Mouse (Mus musculus) skeletal muscle tissue, adult 2 months (tissue): ENCODE results near the gene Intu.

Source experiments
- DNase-seq: peaks from one replicate; pipeline ENCODE4 v3.0.0-alpha.2; 2012; ENCODE audit warnings: low read depth, low spot score

Intu gene

GRCm38 (mm10) chr3:40531286-40532141 lies at the start of gene Intu:
Intu (plus strand) TSS chr3:40531286.
- peak; percentile 35 for DNase-seq

- no peak for DNase-seq
These were observed 47.8 kb upstream of the Intu start for GRCm38 (mm10) chr3:40483221-40483654.

GRCm38 (mm10) chr3:40487381-40487780 lies 43.7 kb upstream of the Intu start:
- no peak for DNase-seq

GRCm38 (mm10) chr3:40491742-40492141 lies 39.3 kb upstream of the Intu start:
- no peak for DNase-seq

GRCm38 (mm10) chr3:40498898-40499297 lies 32.2 kb upstream of the Intu start:
- DNase-seq, result no peak

GRCm38 (mm10) chr3:40500157-40500808 lies 30.8 kb upstream of the Intu start:
- no peak for DNase-seq

- no peak for DNase-seq
These were observed 26.7 kb upstream of the Intu start for GRCm38 (mm10) chr3:40504377-40504776.

GRCm38 (mm10) chr3:40505451-40506014 lies 25.6 kb upstream of the Intu start:
- no peak for DNase-seq

- DNase-seq, result no peak
These were observed 22.0 kb upstream of the Intu start for GRCm38 (mm10) chr3:40508927-40509576.

GRCm38 (mm10) chr3:40510567-40510966 lies 20.5 kb upstream of the Intu start:
- no peak for DNase-seq

- DNase-seq, result no peak
These were observed 17.9 kb upstream of the Intu start for GRCm38 (mm10) chr3:40512936-40513829.

- DNase-seq, result no peak
These were observed 12.8 kb upstream of the Intu start for GRCm38 (mm10) chr3:40518240-40518639.

- DNase-seq, result no peak
These were observed 11.5 kb upstream of the Intu start for GRCm38 (mm10) chr3:40519555-40519954.

GRCm38 (mm10) chr3:40520567-40520966 lies 10.5 kb upstream of the Intu start:
- no peak for DNase-seq

- no peak for DNase-seq
These were observed 8.6 kb upstream of the Intu start for GRCm38 (mm10) chr3:40522446-40522845.

GRCm38 (mm10) chr3:40522846-40523245 lies 8.2 kb upstream of the Intu start:
- no peak for DNase-seq

GRCm38 (mm10) chr3:40523371-40523783 lies 7.7 kb upstream of the Intu start:
- DNase-seq, result no peak

- no peak for DNase-seq
These were observed 6.2 kb upstream of the Intu start for GRCm38 (mm10) chr3:40524841-40525240.

- DNase-seq, result peak; percentile 21
These were observed 5.7 kb upstream of the Intu start for GRCm38 (mm10) chr3:40525341-40525740.

GRCm38 (mm10) chr3:40526095-40526494 lies 5.0 kb upstream of the Intu start:
- DNase-seq, result no peak

- DNase-seq, result no peak
These were observed 3.9 kb upstream of the Intu start for GRCm38 (mm10) chr3:40527218-40527617.
